Mouse (Mus musculus): ENCODE measurements around the gene Otud3.
"Not testable (repeated sequence)": the region's sequence is repeated elsewhere in the genome, so short reads cannot be mapped to it uniquely, and the experiment has no call there.

Otud3 gene

GRCm38 (mm10) chr4:138892655-138893054 is 21.1 kb downstream of the Otud3 start:
- no peak for DNase-seq (ENCODE audit: low read depth, low spot score)

GRCm38 (mm10) chr4:138889635-138890034 is 24.1 kb downstream of the Otud3 start:
- no peak for DNase-seq (ENCODE audit: low read depth, low spot score)

DNA sequence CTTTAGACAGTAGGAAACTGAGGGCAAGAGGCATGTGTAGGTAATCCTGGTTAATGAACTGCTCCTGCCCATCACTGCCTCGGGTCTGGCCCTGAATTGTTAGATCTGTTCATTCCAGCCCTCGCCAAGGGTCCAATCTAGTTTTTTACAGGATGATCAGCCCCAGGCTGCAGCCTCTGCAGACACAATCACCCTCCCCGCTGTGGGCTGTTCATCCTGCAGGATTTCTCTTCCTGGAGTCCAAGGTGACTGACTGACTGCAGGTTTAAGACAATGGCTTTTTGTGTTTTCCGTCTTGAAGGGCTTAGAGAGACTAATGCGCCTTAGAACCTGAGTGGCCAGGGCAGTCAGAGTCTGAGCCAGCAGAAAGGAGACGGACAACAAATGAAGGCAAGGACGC is 24.6 kb downstream of the Otud3 start:
- no peak for DNase-seq (ENCODE audit: low read depth, low spot score)

GRCm38 (mm10) chr4:138884261-138884660 is 29.5 kb downstream of the Otud3 start:
- DNase-seq (ENCODE audit: low read depth, low spot score) = peak; percentile 56

DNA sequence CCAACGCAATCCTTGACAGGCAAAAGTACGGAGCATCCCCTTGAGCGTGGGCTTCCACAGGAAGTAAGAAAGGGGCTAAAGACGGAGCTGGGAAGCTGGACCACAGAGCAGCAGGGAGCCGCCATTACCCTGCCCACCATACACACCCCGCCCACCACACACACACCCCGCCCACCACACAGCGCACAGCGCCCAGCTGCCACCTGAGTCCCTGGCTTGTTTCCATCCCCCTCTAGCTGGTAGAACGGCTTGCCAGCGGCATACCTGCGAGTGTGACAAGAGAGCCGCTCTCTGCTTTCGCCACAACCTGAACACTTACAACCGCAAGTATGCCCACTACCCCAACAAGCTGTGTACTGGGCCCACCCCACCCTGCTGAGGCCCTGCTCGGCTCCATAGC is 31.6 kb downstream of the Otud3 start:
- DNase-seq (ENCODE audit: low read depth, low spot score) = no peak

- DNase-seq (ENCODE audit: low read depth, low spot score) = no peak
These were observed 32.7 kb downstream of the Otud3 start for GRCm38 (mm10) chr4:138880811-138881584.

DNA sequence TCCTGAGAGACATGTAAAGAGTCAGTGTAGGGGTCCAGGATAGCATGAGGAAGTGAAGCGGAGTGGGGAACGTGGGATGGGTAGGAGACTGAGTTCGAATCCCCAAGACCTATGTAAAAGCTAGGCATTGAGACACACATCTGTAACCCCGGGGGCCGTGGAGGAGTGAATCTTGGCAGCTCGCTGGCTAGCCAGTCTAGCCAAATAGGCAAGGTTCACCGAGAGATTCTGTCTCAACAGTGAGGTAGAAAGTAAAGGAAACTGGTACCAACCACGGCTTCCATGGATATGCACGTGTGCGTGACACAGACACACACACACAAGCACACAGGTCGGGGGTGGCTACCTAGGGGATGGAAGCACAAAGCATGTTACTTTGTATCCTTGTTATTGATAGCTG is 33.9 kb downstream of the Otud3 start:
- DNase-seq (ENCODE audit: low read depth, low spot score) = no peak

GRCm38 (mm10) chr4:138878783-138879182 is 35.0 kb downstream of the Otud3 start:
- no peak for DNase-seq (ENCODE audit: low read depth, low spot score)

DNA sequence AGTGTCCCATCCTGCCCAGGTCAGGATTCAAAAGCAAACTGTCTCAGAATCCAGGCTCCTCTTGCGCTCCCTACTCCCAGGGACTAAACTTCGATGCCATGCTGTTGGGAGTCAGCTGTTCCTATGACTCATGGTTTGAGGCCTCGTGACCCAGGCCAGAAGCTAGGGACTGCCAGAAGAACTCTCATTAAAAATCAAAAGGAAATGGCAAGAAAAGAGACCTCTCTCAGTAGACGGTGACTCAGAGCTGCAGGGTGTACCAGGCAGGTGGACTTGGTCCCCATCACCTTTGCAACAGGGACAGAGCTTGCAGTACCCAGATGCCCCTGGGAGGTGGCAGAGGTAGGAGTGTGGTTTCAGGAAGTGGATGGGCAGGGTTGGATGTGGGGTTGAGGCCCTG is 36.0 kb downstream of the Otud3 start, which contains the start of gene Pla2g2e:
Pla2g2e (plus strand) TSS at position 212 of the 400 bp plus-strand sequence.
- no peak for DNase-seq (ENCODE audit: low read depth, low spot score)

GRCm38 (mm10) chr4:138875986-138876385 is 37.8 kb downstream of the Otud3 start:
- DNase-seq (ENCODE audit: low read depth, low spot score) = no peak

- not testable (repeated sequence) for DNase-seq (ENCODE audit: low read depth, low spot score)
These were observed 38.5 kb downstream of the Otud3 start for GRCm38 (mm10) chr4:138875275-138875674.

DNA sequence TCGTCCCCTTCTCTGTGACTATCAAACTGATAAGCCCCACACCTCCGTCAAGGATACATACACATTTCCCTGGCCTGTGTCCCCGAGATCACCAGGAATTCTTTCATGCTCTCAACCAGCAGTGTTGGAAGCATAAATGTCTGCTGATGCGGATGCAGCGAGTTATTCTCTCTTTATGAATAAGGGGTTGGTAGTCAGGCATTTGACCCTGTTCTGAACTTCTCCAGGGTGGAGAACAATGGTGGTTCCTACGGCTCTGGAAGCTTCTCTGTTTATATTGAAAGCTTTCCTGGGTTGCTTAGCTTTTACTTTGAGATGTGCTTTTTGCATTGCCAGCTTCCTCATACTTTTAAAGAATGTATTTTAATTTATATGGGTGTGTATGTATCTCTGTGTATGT is 39.9 kb downstream of the Otud3 start, which contains the start of gene Gm13030:
Gm13030 (minus strand) TSS at position 101 of the 400 bp plus-strand sequence.
- no peak for DNase-seq (ENCODE audit: low read depth, low spot score)

GRCm38 (mm10) chr4:138868666-138869065 is 45.1 kb downstream of the Otud3 start:
- no peak for DNase-seq (ENCODE audit: low read depth, low spot score)

- DNase-seq (ENCODE audit: low read depth, low spot score) = peak; percentile 68
These were observed 47.3 kb downstream of the Otud3 start for GRCm38 (mm10) chr4:138866413-138866812.

DNA sequence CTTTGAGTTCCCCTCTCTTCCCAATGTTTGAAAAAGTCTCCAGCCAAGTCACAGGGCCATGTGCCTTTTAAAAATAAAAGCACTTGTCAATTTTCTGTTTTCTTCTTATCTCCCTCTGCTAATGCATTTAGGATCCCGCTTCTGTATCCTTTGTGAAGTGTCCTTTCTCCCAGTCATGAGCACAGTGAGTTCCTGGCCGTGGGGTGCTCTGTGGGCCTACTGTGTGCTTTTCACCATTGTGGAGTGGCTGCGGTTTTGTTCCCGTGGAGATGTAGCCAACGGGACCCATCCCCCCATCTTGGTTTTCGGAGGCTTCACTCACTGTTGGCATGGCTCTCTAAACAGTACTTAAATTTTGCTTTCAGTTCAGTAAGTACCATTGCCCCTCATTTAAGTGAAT is 47.8 kb downstream of the Otud3 start:
- no peak for DNase-seq (ENCODE audit: low read depth, low spot score)

DNA sequence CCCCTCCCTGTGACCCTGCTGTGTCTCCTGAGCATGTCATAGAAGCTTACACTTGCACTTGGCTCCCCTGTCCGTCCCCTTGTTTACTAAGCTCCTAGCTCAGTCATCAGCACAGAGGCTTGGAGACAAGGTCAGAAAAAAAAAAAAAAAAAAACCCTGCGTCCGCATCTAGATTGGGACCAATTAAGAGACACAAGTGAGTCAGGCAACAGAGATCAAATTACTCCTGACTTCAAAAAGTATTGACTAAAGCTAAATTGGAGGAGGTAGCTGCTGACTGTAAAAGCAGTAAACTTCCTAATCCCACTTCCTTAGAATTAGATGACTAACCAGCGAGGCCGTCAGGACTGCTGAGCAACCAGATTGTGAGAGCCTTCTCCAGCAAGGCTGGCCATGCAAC is 48.7 kb downstream of the Otud3 start:
- no peak for DNase-seq (ENCODE audit: low read depth, low spot score)

DNA sequence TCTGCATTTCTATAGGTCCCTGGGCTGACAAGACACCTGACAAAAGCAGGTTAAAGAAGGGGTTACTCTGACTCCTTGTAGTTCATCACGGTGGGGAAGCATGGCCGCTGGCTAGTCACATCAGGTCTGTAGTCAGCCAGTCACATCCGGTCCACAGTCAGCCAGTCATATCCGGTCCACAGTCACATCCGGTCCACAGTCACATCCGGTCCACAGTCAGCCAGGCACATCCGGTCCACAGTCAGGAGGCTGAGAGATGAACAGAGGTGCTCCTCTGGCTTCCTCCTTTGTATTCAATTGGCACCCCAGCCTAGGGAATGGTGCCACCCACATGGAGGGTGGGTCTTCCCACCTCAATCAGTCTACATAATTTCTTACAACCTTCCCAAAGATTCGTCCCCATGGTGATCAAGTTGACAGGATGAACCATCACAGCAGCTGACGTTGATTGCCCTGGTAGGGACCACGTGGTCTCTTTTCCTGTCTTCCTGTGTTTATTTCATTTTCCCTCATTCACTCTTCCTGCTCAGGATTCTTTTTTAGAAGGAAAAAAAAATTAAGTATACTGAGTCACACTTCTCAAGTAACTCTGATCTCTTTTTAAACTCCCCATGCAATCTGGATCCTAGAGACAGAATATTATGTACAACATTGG is 50.3 kb downstream of the Otud3 start, which contains the start of gene Pla2g5:
Pla2g5 (minus strand) TSS at position 139 of the 655 bp plus-strand sequence.
- no peak for DNase-seq (ENCODE audit: low read depth, low spot score)

DNA sequence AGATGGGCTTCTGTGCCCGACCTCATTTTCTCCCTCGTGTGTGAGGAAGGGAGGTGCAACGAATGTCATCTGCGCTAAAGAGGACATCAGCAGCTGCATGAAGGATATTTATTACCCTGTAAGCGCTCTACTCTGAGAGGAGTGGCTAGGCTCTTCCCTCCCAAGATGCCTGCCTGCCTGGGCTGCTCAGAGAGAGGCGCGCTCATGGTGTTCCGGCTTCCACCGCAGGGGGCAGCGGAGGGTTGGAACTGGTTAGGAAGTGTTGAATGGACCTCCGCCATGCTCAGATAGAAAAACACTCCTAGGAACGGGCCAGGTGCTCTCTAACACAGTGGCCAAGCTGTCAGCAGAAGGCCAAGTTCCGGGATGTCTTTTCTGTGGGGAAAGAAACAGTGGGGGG is 54.0 kb downstream of the Otud3 start:
- DNase-seq (ENCODE audit: low read depth, low spot score) = peak; percentile 30

DNA sequence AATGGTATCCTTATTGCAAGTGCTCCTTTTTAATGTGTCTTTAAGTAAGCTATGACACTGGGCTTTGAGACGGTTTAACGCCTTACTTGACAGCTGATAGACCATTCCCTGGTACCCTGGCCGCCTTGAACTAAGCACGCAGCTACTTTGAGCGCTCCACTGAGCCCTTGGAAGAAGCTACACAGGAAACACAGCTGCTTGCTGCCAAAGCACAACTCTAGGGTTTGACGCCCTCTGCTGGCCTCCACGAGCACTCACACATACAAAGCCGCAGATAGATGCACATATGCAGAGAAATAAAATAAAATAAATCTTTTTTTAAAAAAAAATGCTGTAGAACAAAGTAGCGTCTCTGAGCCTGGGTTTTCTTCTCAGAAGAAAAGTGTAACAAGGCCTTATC is 54.5 kb downstream of the Otud3 start:
- no peak for DNase-seq (ENCODE audit: low read depth, low spot score)

- no peak for DNase-seq (ENCODE audit: low read depth, low spot score)
These were observed 55.3 kb downstream of the Otud3 start for GRCm38 (mm10) chr4:138858446-138858845.

GRCm38 (mm10) chr4:138857576-138857975 is 56.2 kb downstream of the Otud3 start:
- DNase-seq (ENCODE audit: low read depth, low spot score) = no peak

- peak; percentile 68 for DNase-seq (ENCODE audit: low read depth, low spot score)
These were observed 57.3 kb downstream of the Otud3 start for GRCm38 (mm10) chr4:138856491-138856890.

GRCm38 (mm10) chr4:138855092-138855632 is 58.6 kb downstream of the Otud3 start:
- DNase-seq (ENCODE audit: low read depth, low spot score) = no peak

Data from CD4-positive helper T cell, adult 2 months (primary cell).